Mouse (Mus musculus) C2C12 (cell line): ENCODE measurements at regions not wholly inside any gene's neighbourhood (a gene's known extent, or its start where the extent isn't known, plus 50 kb on each side); places are given as distances from the start of the nearest gene placed in this dataset.

Experiments
- CTCF ChIP-seq: IDR thresholded peaks from one replicate; pipeline ENCODE4 v1.5.1; 2011; ENCODE audit not compliant: control insufficient read depth, insufficient read depth, insufficient read length
- FOSL1 ChIP-seq: IDR thresholded peaks from one replicate; pipeline ENCODE4 v1.8.0; 2011; ENCODE audit warnings: mild to moderate bottlenecking, low read length; ENCODE audit not compliant: poor library complexity, insufficient read depth, severe bottlenecking
- MAX ChIP-seq: IDR thresholded peaks from one replicate; pipeline ENCODE4 v1.6.1; 2011; ENCODE audit warnings: mild to moderate bottlenecking, control low read depth
- MYOG ChIP-seq: IDR thresholded peaks from one replicate; pipeline ENCODE4 v1.6.1; 2011; ENCODE audit not compliant: control insufficient read depth, insufficient read length; ENCODE audit errors: extremely low read depth

DNA sequence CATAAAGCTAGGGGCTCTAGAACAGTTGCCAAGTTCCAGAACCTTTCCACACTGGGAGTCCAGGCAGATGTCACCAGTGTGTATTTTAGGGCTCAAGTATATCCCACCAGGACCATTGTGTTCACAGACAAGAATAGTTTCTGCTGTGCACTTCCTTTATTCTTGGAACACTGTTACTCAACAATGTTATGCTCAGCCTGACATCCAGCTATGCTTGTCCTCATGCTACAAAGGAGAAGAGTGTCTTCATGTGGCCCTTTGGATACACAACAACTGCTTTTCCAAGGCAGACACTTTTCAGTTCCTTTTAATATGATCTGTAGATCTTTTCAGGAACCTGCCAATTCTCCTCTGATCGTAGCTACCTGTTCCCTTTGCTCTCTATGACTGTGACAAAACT lies 270.4 kb upstream of the Dab2 start:
- TF ChIP-seq CTCF (no peak), MAX (no peak), FOSL1 (no peak), MYOG (no peak)
